ENCODE assay signal across 13 mouse cellular contexts in genomic region chr11:60164450-60164849, GRCm38 (mm10). TPM values are rescaled to one million over a fixed set of nuclear protein-coding genes. Genes with fewer than 3 reads are reported as not detected.
A peak's percentile ranks its signal among the peaks of the same experiment; 100 is the strongest.
DNase-seq lines count a peak whose midpoint lies in the region; ATAC-seq and TF ChIP-seq lines count a peak whose summit lies in the region.
"Had no signal": no experiment of that assay in that cellular context is flagged by ENCODE, and none has a peak within 500 bp of the region (broad histone marks: within the 10 kb centered on the region; RNA-seq: fewer than 3 reads in every experiment).

No protein-coding gene starts in this region.

- no peak overlapping the region for H3K4me3 ChIP-seq in embryonic facial prominence, embryonic 12.5 days
- no peak overlapping the region for H3K4me3 ChIP-seq in embryonic facial prominence, embryonic 10.5 days
- no peak overlapping the region for H3K4me3 ChIP-seq in hindbrain, embryonic 14.5 days (replicated peaks; ENCODE audit: low read length)
- H3K4me3 ChIP-seq in hindbrain, embryonic 12.5 days = no peak overlapping the region
- H3K4me3 ChIP-seq in lung, embryonic 14.5 days (ENCODE audit: low read depth, low read length) = no peak overlapping the region
- no peak overlapping the region for H3K4me3 ChIP-seq in lung, postnatal 0 days (ENCODE audit: low read depth, low read length)
- H3K4me3 ChIP-seq in stomach, embryonic 14.5 days (ENCODE audit: low read depth, low read length) = no peak overlapping the region
- H3K4me3 ChIP-seq: midbrain, embryonic 13.5 days; neural tube, embryonic 12.5 days had no signal

- H3K4me1 ChIP-seq in embryonic facial prominence, embryonic 12.5 days = peaks cover 79% of the 10 kb centered on the region
- peaks cover 86% of the 10 kb centered on the region for H3K4me1 ChIP-seq in embryonic facial prominence, embryonic 10.5 days
- peaks cover 89% of the 10 kb centered on the region for H3K4me1 ChIP-seq in hindbrain, embryonic 14.5 days (replicated peaks; ENCODE audit: control insufficient read depth, insufficient read depth, low read length)
- H3K4me1 ChIP-seq in hindbrain, embryonic 12.5 days = peaks cover 84% of the 10 kb centered on the region
- peaks cover 36% of the 10 kb centered on the region for H3K4me1 ChIP-seq in lung, embryonic 14.5 days (ENCODE audit: insufficient read depth)
- H3K4me1 ChIP-seq in lung, postnatal 0 days (ENCODE audit: insufficient read depth, low read depth, low read length) = peaks cover 14% of the 10 kb centered on the region
- H3K4me1 ChIP-seq in stomach, embryonic 14.5 days (ENCODE audit: control insufficient read depth, insufficient read depth, low read length) = peaks cover 63% of the 10 kb centered on the region

- no peaks in the 10 kb centered on the region for H3K27me3 ChIP-seq in embryonic facial prominence, embryonic 12.5 days
- no peaks in the 10 kb centered on the region for H3K27me3 ChIP-seq in embryonic facial prominence, embryonic 10.5 days (replicated peaks; ENCODE audit: low read depth, poor library complexity, severe bottlenecking)
- H3K27me3 ChIP-seq in hindbrain, embryonic 14.5 days (ENCODE audit: control insufficient read depth, insufficient read depth, low read length) = no peaks in the 10 kb centered on the region
- no peaks in the 10 kb centered on the region for H3K27me3 ChIP-seq in hindbrain, embryonic 12.5 days
- no peaks in the 10 kb centered on the region for H3K27me3 ChIP-seq in lung, embryonic 14.5 days (ENCODE audit: insufficient read depth, low read length)
- H3K27me3 ChIP-seq in lung, postnatal 0 days (replicated peaks; ENCODE audit: insufficient read depth, low read length) = no peaks in the 10 kb centered on the region
- no peaks in the 10 kb centered on the region for H3K27me3 ChIP-seq in stomach, embryonic 14.5 days (ENCODE audit: control insufficient read depth, insufficient read depth, low read length)
- H3K27me3 ChIP-seq: midbrain, embryonic 13.5 days; neural tube, embryonic 12.5 days had no signal

- peaks cover 9% of the 10 kb centered on the region; the same call in 1 of the 2 replicates for H3K36me3 ChIP-seq in embryonic facial prominence, embryonic 12.5 days
- peaks cover 80% of the 10 kb centered on the region for H3K36me3 ChIP-seq in embryonic facial prominence, embryonic 10.5 days (replicated peaks)
- H3K36me3 ChIP-seq in hindbrain, embryonic 14.5 days (replicated peaks; ENCODE audit: control insufficient read depth, insufficient read depth) = no peaks in the 10 kb centered on the region
- peaks cover 6% of the 10 kb centered on the region; the same call in 1 of the 2 replicates for H3K36me3 ChIP-seq in hindbrain, embryonic 12.5 days
- H3K36me3 ChIP-seq in lung, embryonic 14.5 days (ENCODE audit: insufficient read depth) = peaks cover 23% of the 10 kb centered on the region
- H3K36me3 ChIP-seq in lung, postnatal 0 days (ENCODE audit: insufficient read depth, low read length) = no peaks in the 10 kb centered on the region
- H3K36me3 ChIP-seq in stomach, embryonic 14.5 days (ENCODE audit: control insufficient read depth, insufficient read depth, low read length) = peaks cover 7% of the 10 kb centered on the region; the same call in 1 of the 2 replicates

- no peak for ATAC-seq in embryonic facial prominence, embryonic 12.5 days (ENCODE audit: insufficient number of reproducible peaks, insufficient read depth, low FRiP score, low TSS enrichment)
- no peak for ATAC-seq in hindbrain, embryonic 14.5 days (ENCODE audit: low FRiP score)
- ATAC-seq in hindbrain, embryonic 12.5 days (ENCODE audit: low FRiP score) = no peak
- peak; percentile 37; the same call in 1 of the 2 replicates for ATAC-seq in lung, embryonic 14.5 days (ENCODE audit: insufficient read depth)
- no peak for ATAC-seq in lung, postnatal 0 days
- ATAC-seq in stomach, embryonic 14.5 days (ENCODE audit: insufficient number of reproducible peaks, insufficient read depth, low FRiP score, low read depth) = no peak
- ATAC-seq: midbrain, embryonic 13.5 days had no signal

- peak overlapping the region; percentile 37; the same call in 1 of the 2 replicates for H3K27ac ChIP-seq in embryonic facial prominence, embryonic 12.5 days
- no peak overlapping the region for H3K27ac ChIP-seq in embryonic facial prominence, embryonic 10.5 days (replicated peaks)
- H3K27ac ChIP-seq in hindbrain, embryonic 14.5 days = 0 out of 2 replicates have a peak overlapping the region, but pooled peaks have one; percentile 38
- H3K27ac ChIP-seq in hindbrain, embryonic 12.5 days = no peak overlapping the region
- peak overlapping the region; percentile 65; the same call in 1 of the 2 replicates for H3K27ac ChIP-seq in lung, embryonic 14.5 days (ENCODE audit: low read depth)
- no peak overlapping the region for H3K27ac ChIP-seq in lung, postnatal 0 days (ENCODE audit: low read length)
- peak overlapping the region; percentile 44; the same call in 1 of the 2 replicates for H3K27ac ChIP-seq in stomach, embryonic 14.5 days (ENCODE audit: low read length)
- H3K27ac ChIP-seq: midbrain, embryonic 13.5 days; neural tube, embryonic 12.5 days had no signal

- 80% methylated on average over 6 of the region's 6 CpGs for WGBS in embryonic facial prominence, embryonic 12.5 days
- 85% methylated on average over 6 of the region's 6 CpGs for WGBS in embryonic facial prominence, embryonic 10.5 days
- WGBS in hindbrain, embryonic 14.5 days = 78% methylated on average over 6 of the region's 6 CpGs
- WGBS in hindbrain, embryonic 12.5 days = 86% methylated on average over 6 of the region's 6 CpGs
- 54% methylated on average over 6 of the region's 6 CpGs for WGBS in lung, embryonic 14.5 days
- 50% methylated on average over 6 of the region's 6 CpGs for WGBS in lung, postnatal 0 days
- WGBS in stomach, embryonic 14.5 days = 63% methylated on average over 6 of the region's 6 CpGs

- DNase-seq in embryonic facial prominence, embryonic 10.5 days (ENCODE audit: low spot score) = no peak
- no peak for DNase-seq in hindbrain, embryonic 14.5 days (ENCODE audit: low spot score)
- DNase-seq in lung, embryonic 14.5 days = peak; percentile 68
- DNase-seq in lung, postnatal 0 days (ENCODE audit: low spot score) = no peak
- no peak for DNase-seq in retina, postnatal 1 day
- DNase-seq: kidney, adult 8-10 months; right cerebral cortex, adult 18-20 months; thymus, adult 2 months had no signal

- H3K9ac ChIP-seq in embryonic facial prominence, embryonic 12.5 days = no peak overlapping the region
- H3K9ac ChIP-seq in hindbrain, embryonic 14.5 days = no peak overlapping the region
- no peak overlapping the region for H3K9ac ChIP-seq in hindbrain, embryonic 12.5 days
- no peak overlapping the region for H3K9ac ChIP-seq in lung, embryonic 14.5 days
- no peak overlapping the region for H3K9ac ChIP-seq in lung, postnatal 0 days (replicated peaks; ENCODE audit: low read depth)
- H3K9ac ChIP-seq in stomach, embryonic 14.5 days (replicated peaks; ENCODE audit: low read depth, low read length) = no peak overlapping the region
- H3K9ac ChIP-seq: midbrain, embryonic 13.5 days; neural tube, embryonic 12.5 days had no signal

- no peak overlapping the region for H3K4me2 ChIP-seq in embryonic facial prominence, embryonic 12.5 days (replicated peaks)
- no peak overlapping the region for H3K4me2 ChIP-seq in hindbrain, embryonic 14.5 days (replicated peaks)
- H3K4me2 ChIP-seq in hindbrain, embryonic 12.5 days (replicated peaks) = no peak overlapping the region
- H3K4me2 ChIP-seq in lung, embryonic 14.5 days = no peak overlapping the region
- H3K4me2 ChIP-seq in lung, postnatal 0 days (replicated peaks; ENCODE audit: low read depth, low read length) = no peak overlapping the region
- no peak overlapping the region for H3K4me2 ChIP-seq in stomach, embryonic 14.5 days (replicated peaks; ENCODE audit: low read depth, low read length)
- H3K4me2 ChIP-seq: midbrain, embryonic 13.5 days; neural tube, embryonic 12.5 days had no signal

- no peaks in the 10 kb centered on the region for H3K9me3 ChIP-seq in embryonic facial prominence, embryonic 12.5 days
- H3K9me3 ChIP-seq in embryonic facial prominence, embryonic 10.5 days = no peaks in the 10 kb centered on the region
- no peaks in the 10 kb centered on the region for H3K9me3 ChIP-seq in hindbrain, embryonic 14.5 days (ENCODE audit: control insufficient read depth, low read length)
- no peaks in the 10 kb centered on the region for H3K9me3 ChIP-seq in hindbrain, embryonic 12.5 days (replicated peaks)
- no peaks in the 10 kb centered on the region for H3K9me3 ChIP-seq in lung, embryonic 14.5 days (ENCODE audit: low read depth, low read length)
- no peaks in the 10 kb centered on the region for H3K9me3 ChIP-seq in lung, postnatal 0 days (ENCODE audit: low read length)
- no peaks in the 10 kb centered on the region for H3K9me3 ChIP-seq in stomach, embryonic 14.5 days (ENCODE audit: control insufficient read depth, low read depth, low read length)
- H3K9me3 ChIP-seq: midbrain, embryonic 13.5 days; neural tube, embryonic 12.5 days had no signal

- TF ChIP-seq CTCF in lung, embryonic 14.5 days (IDR thresholded peaks at IDR 0.05; ENCODE audit: low read depth) = no peak
- no peak for TF ChIP-seq CTCF in lung, postnatal 0 days (IDR thresholded peaks at IDR 0.05)

- no peak for TF ChIP-seq EP300 in lung, postnatal 0 days (IDR thresholded peaks at IDR 0.05)

RNA-seq across cellular contexts. Expression of gene Srebf1, which starts 57.9 kb away (rescaled TPM):
- 54.8 and 56.6 TPM in 2 replicates for polyA plus RNA-seq in embryonic facial prominence, embryonic 12.5 days (2016; fragmentation: Nextera tagmentation; extraction: Ambion mirVana)
- polyA plus RNA-seq in embryonic facial prominence, embryonic 10.5 days (2016; fragmentation: Nextera tagmentation; extraction: Ambion mirVana) = 50.9 and 52.1 TPM in 2 replicates
- 37.3 and 40.3 TPM in 2 replicates for polyA plus RNA-seq in hindbrain, embryonic 14.5 days (2014; fragmentation: Nextera tagmentation; extraction: Ambion mirVana)
- 49.2 and 51.9 TPM in 2 replicates for polyA plus RNA-seq in hindbrain, embryonic 12.5 days (2016; fragmentation: Nextera tagmentation; extraction: Ambion mirVana)
- 73.9 and 77.2 TPM in 2 replicates for polyA plus RNA-seq in lung, embryonic 14.5 days (2014; fragmentation: Nextera tagmentation; extraction: Ambion mirVana)
- 61.7 and 70.1 TPM in 2 replicates for polyA plus RNA-seq in lung, postnatal 0 days (2015; fragmentation: Nextera tagmentation; extraction: Ambion mirVana)
- 70.9 and 72.6 TPM in 2 replicates for polyA plus RNA-seq in stomach, embryonic 14.5 days (2014; fragmentation: Nextera tagmentation; extraction: Ambion mirVana)

RNA-seq across cellular contexts. Expression of gene Rai1, which starts 59.6 kb away (rescaled TPM):
- 35.6 and 36.4 TPM in 2 replicates for polyA plus RNA-seq in embryonic facial prominence, embryonic 12.5 days (2016; fragmentation: Nextera tagmentation; extraction: Ambion mirVana)
- polyA plus RNA-seq in embryonic facial prominence, embryonic 10.5 days (2016; fragmentation: Nextera tagmentation; extraction: Ambion mirVana) = 31.0 and 33.8 TPM in 2 replicates
- 34.1 and 39.1 TPM in 2 replicates for polyA plus RNA-seq in hindbrain, embryonic 14.5 days (2014; fragmentation: Nextera tagmentation; extraction: Ambion mirVana)
- polyA plus RNA-seq in hindbrain, embryonic 12.5 days (2016; fragmentation: Nextera tagmentation; extraction: Ambion mirVana) = 40.2 and 43.0 TPM in 2 replicates
- polyA plus RNA-seq in lung, embryonic 14.5 days (2014; fragmentation: Nextera tagmentation; extraction: Ambion mirVana) = 31.8 and 37.8 TPM in 2 replicates
- 13.5 and 16.2 TPM in 2 replicates for polyA plus RNA-seq in lung, postnatal 0 days (2015; fragmentation: Nextera tagmentation; extraction: Ambion mirVana)
- 29.1 and 30.6 TPM in 2 replicates for polyA plus RNA-seq in stomach, embryonic 14.5 days (2014; fragmentation: Nextera tagmentation; extraction: Ambion mirVana)

Comparison
In these comparisons a context has a peak if more than half of its experiments do, and no peak if none do; other contexts are left out.
1. H3K27ac ChIP-seq: peak in embryonic facial prominence, embryonic 12.5 days (single experiment), hindbrain, embryonic 14.5 days (single experiment), lung, embryonic 14.5 days (single experiment) and stomach, embryonic 14.5 days (single experiment); none in embryonic facial prominence, embryonic 10.5 days (single experiment), hindbrain, embryonic 12.5 days (single experiment) and lung, postnatal 0 days (single experiment).